Mouse (Mus musculus) erythroblast, embryonic 14.5 days (primary cell): ENCODE data around the gene Rnft2.

ENCODE experiments used
- GATA1 ChIP-seq: IDR thresholded peaks from 2 replicates; pipeline ENCODE4 v1.6.1; 2012; ENCODE audit warnings: low read length, inconsistent platforms, mixed read lengths
- TAL1 ChIP-seq: IDR thresholded peaks from 3 replicates; pipeline ENCODE4 v1.6.1; 2012; ENCODE audit warnings: low read length, inconsistent platforms, mixed read lengths

- TF ChIP-seq GATA1 (no peak), TAL1 (no peak)
These were observed 54.4 kb downstream of the Rnft2 start for GRCm38 (mm10) chr5:118190491-118190890.
